Mouse (Mus musculus) MEL (cell line): ENCODE measurements around the gene Bmper. TPM values are rescaled to one million over a fixed set of nuclear protein-coding genes. Genes with fewer than 3 reads are reported as not detected.

Experiments used
- DNase-seq: peaks from one replicate; pipeline ENCODE4 v3.0.0; 2011; ENCODE audit warnings: low read depth, low spot score
- H3K27ac ChIP-seq: 2 replicates; pipeline ENCODE4 v1.5.1; 2012; ENCODE audit warnings: low read depth, mild to moderate bottlenecking, control low read depth, low read length, moderate library complexity; ENCODE audit not compliant: control insufficient read depth
- H3K27me3 ChIP-seq, 2 experiments: fragments of 150-350 bp in 1 of 2; sonication (generic) in 1 of 2; 2 replicates each; pipeline ENCODE4 v1.6.1; 2012; ENCODE audit warnings: low read length in 2 of 2, mild to moderate bottlenecking in 2 of 2, improper control_type of control experiment in 1 of 2, moderate library complexity in 1 of 2; ENCODE audit not compliant: insufficient read depth in 2 of 2, control insufficient read depth in 1 of 2
- H3K36me3 ChIP-seq, 2 experiments: 2 replicates each; pipeline ENCODE4 v1.6.1; 2012 to 2014; ENCODE audit warnings: low read length in 2 of 2, improper control_type of control experiment in 1 of 2, inconsistent platforms in 1 of 2, mild to moderate bottlenecking in 1 of 2; ENCODE audit not compliant: insufficient read depth in 2 of 2, control insufficient read depth in 1 of 2
- H3K4me1 ChIP-seq, 2 experiments: fragments of 150-350 bp in 1 of 2; sonication (generic) in 1 of 2; 2 replicates each; pipeline ENCODE4 v1.6.1; 2012; ENCODE audit warnings: low read length in 2 of 2, improper control_type of control experiment in 1 of 2, mild to moderate bottlenecking in 1 of 2; ENCODE audit not compliant: insufficient read depth in 2 of 2, control insufficient read depth in 1 of 2
- H3K4me3 ChIP-seq, 2 experiments: fragments of 150-350 bp in 1 of 2; sonication (generic) in 1 of 2; 2 replicates each; pipeline ENCODE4 v1.5.1; 2012; ENCODE audit warnings: low read depth in 2 of 2, low read length in 2 of 2, mild to moderate bottlenecking in 2 of 2, moderate library complexity in 2 of 2, control low read depth in 1 of 2, improper control_type of control experiment in 1 of 2; ENCODE audit not compliant: control insufficient read depth in 1 of 2, insufficient read depth in 1 of 2
- H3K79me2 ChIP-seq: 2 replicates; pipeline ENCODE4 v1.6.1; 2012; ENCODE audit warnings: mild to moderate bottlenecking, low read length, moderate library complexity; ENCODE audit not compliant: control insufficient read depth, poor library complexity, insufficient read depth
- H3K9ac ChIP-seq: 2 replicates; pipeline ENCODE4 v1.6.1; 2012; ENCODE audit warnings: low read depth, mild to moderate bottlenecking, control low read depth, low read length, moderate library complexity; ENCODE audit not compliant: control insufficient read depth, poor library complexity, severe bottlenecking
- H3K9me3 ChIP-seq: fragments of 150-350 bp; sonication (generic); replicated peaks from 2 replicates; pipeline ENCODE4 v1.6.1; 2012; ENCODE audit warnings: mild to moderate bottlenecking, low read length, improper control_type of control experiment, moderate library complexity; ENCODE audit not compliant: insufficient read depth
- BHLHE40 ChIP-seq: IDR thresholded peaks from 2 replicates; pipeline ENCODE4 v1.6.1; 2012; ENCODE audit warnings: low read depth, mild to moderate bottlenecking, inconsistent platforms, low read length, improper control_type of control experiment, borderline replicate concordance
- CHD2 ChIP-seq: IDR thresholded peaks from 2 replicates; pipeline ENCODE4 v1.6.1; 2011; ENCODE audit warnings: low read length, improper control_type of control experiment
- CTCF ChIP-seq, 3 experiments: IDR thresholded peaks in 2 of 3; conservative IDR thresholded peaks in 1 of 3; 2 replicates each; pipeline ENCODE4 v1.5.1; 2011 to 2012; ENCODE audit warnings: low read length in 3 of 3, low read depth in 2 of 3, mild to moderate bottlenecking in 2 of 3, improper control_type of control experiment in 1 of 3, inconsistent platforms in 1 of 3, mixed read lengths in 1 of 3, moderate library complexity in 1 of 3; ENCODE audit not compliant: control insufficient read depth in 1 of 3, insufficient read depth in 1 of 3, poor library complexity in 1 of 3, severe bottlenecking in 1 of 3
- E2F4 ChIP-seq: IDR thresholded peaks from 2 replicates; pipeline ENCODE4 v1.6.1; 2011; ENCODE audit warnings: low read depth, low read length, improper control_type of control experiment, borderline replicate concordance
- MAFK ChIP-seq: IDR thresholded peaks from 2 replicates; pipeline ENCODE4 v1.6.1; 2011; ENCODE audit warnings: low read depth, mild to moderate bottlenecking, low read length, improper control_type of control experiment, borderline replicate concordance
- MAX ChIP-seq: IDR thresholded peaks from 2 replicates; pipeline ENCODE4 v1.6.1; 2011; ENCODE audit warnings: low read length, improper control_type of control experiment
- MXI1 ChIP-seq: IDR thresholded peaks from 2 replicates; pipeline ENCODE4 v1.6.1; 2011; ENCODE audit warnings: mild to moderate bottlenecking, low read depth, low read length, improper control_type of control experiment
- MYC ChIP-seq: IDR thresholded peaks from 2 replicates; pipeline ENCODE4 v1.6.1; 2011; ENCODE audit warnings: low read depth, mild to moderate bottlenecking, low read length, improper control_type of control experiment, moderate library complexity
- NELFE ChIP-seq: IDR thresholded peaks from 2 replicates; pipeline ENCODE4 v1.6.1; 2011; ENCODE audit warnings: low read depth, low read length, improper control_type of control experiment
- NRF1 ChIP-seq: IDR thresholded peaks from 2 replicates; pipeline ENCODE4 v1.6.1; 2014; ENCODE audit warnings: low read depth, mild to moderate bottlenecking, inconsistent platforms, low read length, improper control_type of control experiment, moderate library complexity; ENCODE audit not compliant: poor library complexity, insufficient read depth, severe bottlenecking
- RAD21 ChIP-seq: IDR thresholded peaks from 2 replicates; pipeline ENCODE4 v1.6.1; 2011; ENCODE audit warnings: mild to moderate bottlenecking, low read depth, low read length, improper control_type of control experiment
- RCOR1 ChIP-seq: IDR thresholded peaks from 2 replicates; pipeline ENCODE4 v1.6.1; 2012; ENCODE audit warnings: low read depth, mild to moderate bottlenecking, inconsistent platforms, low read length, improper control_type of control experiment
- SIN3A ChIP-seq: IDR thresholded peaks from 2 replicates; pipeline ENCODE4 v1.6.1; 2012; ENCODE audit warnings: low read length, improper control_type of control experiment, inconsistent platforms
- SMC3 ChIP-seq: IDR thresholded peaks from 2 replicates; pipeline ENCODE4 v1.6.1; 2011; ENCODE audit warnings: low read depth, low read length, improper control_type of control experiment
- TBP ChIP-seq: IDR thresholded peaks from 2 replicates; pipeline ENCODE4 v1.8.0; 2011; ENCODE audit warnings: low read depth, low read length, improper control_type of control experiment
- polyA plus RNA-seq, 2 experiments: library from polyadenylated mRNA; stranded (reverse) in 1 of 2; unstranded in 1 of 2; fragments of >175 nt in 1 of 2; fragments of >200 nt in 1 of 2; gene quantifications; 2 replicates each; pipeline versions ENCODE4 v1.2.1 to v1.2.4; 2012; ENCODE audit warnings: low replicate concordance in 2 of 2, low read depth in 1 of 2; ENCODE audit not compliant: insufficient read length in 2 of 2, insufficient read depth in 1 of 2, missing spikeins in 1 of 2
- total RNA-seq: library from RNA; depleted of rRNA; stranded (reverse); fragments of 300-350 nt; gene quantifications from 2 replicates; pipeline ENCODE4 v1.2.3, GENCODE M21; 2012

Bmper gene
- total and polyA plus RNA-seq, 3 experiments, result not detected

GRCm38 (mm10) chr9:23200828-23201227 is 22.0 kb upstream of the Bmper start:
- Histone ChIP-seq H3K36me3 (no peaks in the 10 kb centered on the region), H3K4me1 (no peaks in the 10 kb centered on the region), H3K9me3 (no peaks in the 10 kb centered on the region), H3K4me3 (no peak overlapping the region), H3K27me3 (no peaks in the 10 kb centered on the region), H3K27ac (no peak overlapping the region), H3K79me2 (no peaks in the 10 kb centered on the region), H3K9ac (no peak overlapping the region)
- no peak for DNase-seq
- TF ChIP-seq NRF1 (no peak), RAD21 (no peak), RCOR1 (no peak), NELFE (no peak), MXI1 (no peak), BHLHE40 (no peak), CTCF (IDR thresholded peaks at IDR 0.05 in 2 of 3, conservative IDR thresholded peaks at IDR 0.05 in 1 of 3; ENCODE audit: control insufficient read depth in 1 of 3, insufficient read depth in 1 of 3, low read depth in 2 of 3, low read length in 3 of 3, poor library complexity in 1 of 3, severe bottlenecking in 1 of 3) (no peak), MYC (no peak), SMC3 (no peak), SIN3A (no peak), TBP (no peak)

GRCm38 (mm10) chr9:23202431-23202830 is 20.4 kb upstream of the Bmper start:
- H3K9me3 ChIP-seq, result no peaks in the 10 kb centered on the region
- no peaks in the 10 kb centered on the region for H3K27me3 ChIP-seq
- no peak for TF ChIP-seq TBP
- no peak for TF ChIP-seq CHD2
- no peak for TF ChIP-seq MAFK
- no peak for TF ChIP-seq MAX
- TF ChIP-seq E2F4, result no peak

More at GRCm38 (mm10) chr9:23202431-23202830, 20.4 kb upstream of the Bmper start:
- DNase-seq, result no peak
- no peak overlapping the region for H3K27ac ChIP-seq
- H3K4me1 ChIP-seq, result no peaks in the 10 kb centered on the region
- H3K9ac ChIP-seq, result no peak overlapping the region
- no peak overlapping the region for H3K4me3 ChIP-seq
- no peaks in the 10 kb centered on the region for H3K36me3 ChIP-seq
- no peaks in the 10 kb centered on the region for H3K79me2 ChIP-seq
